Mouse (Mus musculus) gastrocnemius, postnatal 4 days (tissue): Measurements from ENCODE around the gene Sf3b5. TPM values are rescaled to one million over a fixed set of nuclear protein-coding genes. Genes with fewer than 3 reads are reported as not detected.
"Not testable (repeated sequence)": the region's sequence is repeated elsewhere in the genome, so short reads cannot be mapped to it uniquely, and the experiment has no call there.

Source experiments
- DNase-seq, 2 experiments: peaks; one replicate each; pipeline ENCODE4 v3.0.0; 2021 to 2022; ENCODE audit warnings: low spot score in 2 of 2, mixed read lengths in 2 of 2
- total RNA-seq, 2 experiments: library from RNA; stranded (reverse); gene quantifications; 2 replicates each; pipeline ENCODE4 v1.2.3; 2021

Sf3b5 gene
- total RNA-seq, 2 experiments from 2014 or later, result 7.1 to 7.9 TPM

GRCm38 (mm10) chr10:12996736-12997477 is 8.2 kb upstream of the Sf3b5 start:
- peak; percentile 61 to 85 for DNase-seq

GRCm38 (mm10) chr10:13007876-13008736 is 3.0 kb downstream of the Sf3b5 start:
- peak; percentile 83 to 92 for DNase-seq

- peak in 1 of 2 experiments; percentile 23 for DNase-seq
These were observed 3.6 kb downstream of the Sf3b5 start for GRCm38 (mm10) chr10:13008737-13009121.

GRCm38 (mm10) chr10:13014026-13014425 is 8.9 kb downstream of the Sf3b5 start:
- DNase-seq, result no peak

GRCm38 (mm10) chr10:13016573-13016972 is 11.4 kb downstream of the Sf3b5 start:
- DNase-seq, result peak in 1 of 2 experiments; percentile 44

GRCm38 (mm10) chr10:13018510-13018909 is 13.4 kb downstream of the Sf3b5 start:
- DNase-seq, result peak; percentile 29 to 54

- DNase-seq, result no peak
These were observed 13.9 kb downstream of the Sf3b5 start for GRCm38 (mm10) chr10:13019026-13019425.

GRCm38 (mm10) chr10:13022103-13022502 is 17.0 kb downstream of the Sf3b5 start:
- no peak for DNase-seq

- DNase-seq, result not testable (repeated sequence)
These were observed 18.8 kb downstream of the Sf3b5 start for GRCm38 (mm10) chr10:13023985-13024384.

- DNase-seq, result no peak
These were observed 22.6 kb downstream of the Sf3b5 start for GRCm38 (mm10) chr10:13027702-13028101.

GRCm38 (mm10) chr10:13028215-13028614 is 23.1 kb downstream of the Sf3b5 start:
- DNase-seq, result no peak

GRCm38 (mm10) chr10:13029416-13029815 is 24.3 kb downstream of the Sf3b5 start:
- no peak for DNase-seq

- no peak for DNase-seq
These were observed 30.1 kb downstream of the Sf3b5 start for GRCm38 (mm10) chr10:13035270-13035669.

- no peak for DNase-seq
These were observed 34.6 kb downstream of the Sf3b5 start for GRCm38 (mm10) chr10:13039637-13040174.

- DNase-seq, result peak in 1 of 2 experiments; percentile 44
These were observed 39.5 kb downstream of the Sf3b5 start for GRCm38 (mm10) chr10:13044659-13045058.

GRCm38 (mm10) chr10:13047816-13048215 is 42.7 kb downstream of the Sf3b5 start:
- DNase-seq, result no peak

GRCm38 (mm10) chr10:13056863-13057381 is 51.8 kb downstream of the Sf3b5 start:
- DNase-seq, result no peak
